Mouse (Mus musculus): ENCODE measurements at regions not wholly inside any gene's neighbourhood (a gene's known extent, or its start where the extent isn't known, plus 50 kb on each side); places are given as distances from the start of the nearest gene placed in this dataset.

DNA sequence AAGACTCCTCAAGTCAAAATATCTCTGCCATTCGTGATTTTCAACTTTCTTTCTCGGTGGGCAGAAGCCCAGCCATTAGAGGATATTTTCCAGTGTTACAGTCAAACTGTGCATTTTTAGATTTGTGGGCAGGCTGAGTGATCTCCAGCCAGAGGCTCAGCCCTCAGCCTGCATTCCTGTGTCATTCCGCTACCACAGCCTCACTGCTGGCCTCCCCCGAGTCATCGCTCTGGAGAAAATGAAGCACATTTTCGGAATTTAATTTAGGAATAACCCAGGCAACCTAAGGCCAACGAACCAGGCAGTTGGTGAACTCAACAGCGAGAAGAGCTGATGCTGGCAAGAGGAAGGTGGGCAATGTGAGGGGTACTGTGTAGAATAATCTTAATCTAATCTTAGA is 80.9 kb upstream of the Nudt7 start:
- no peak for DNase-seq (ENCODE audit: low spot score)

DNA sequence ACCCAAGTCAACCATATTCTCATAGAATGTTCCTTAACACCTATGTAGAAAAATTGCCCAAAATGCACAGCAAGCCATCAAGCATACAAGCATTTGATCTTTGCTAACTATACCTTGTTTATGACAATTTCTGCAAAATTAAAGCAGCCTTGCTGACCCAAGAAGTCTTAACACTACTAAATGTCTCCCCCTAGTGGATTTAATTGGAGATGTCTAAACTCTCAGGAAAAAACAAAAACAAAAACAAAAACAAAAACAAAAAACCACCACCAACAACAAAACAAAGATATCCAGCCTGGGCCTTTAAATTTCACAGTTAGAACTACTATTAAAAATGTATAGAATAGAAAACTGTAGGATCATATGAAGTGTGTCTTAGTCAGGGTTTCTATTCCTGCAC is 69.8 kb upstream of the Nudt7 start:
- no peak for DNase-seq (ENCODE audit: low spot score)

GRCm38 (mm10) chr8:114072330-114072729 is 61.0 kb upstream of the Nudt7 start:
- no peak for DNase-seq (ENCODE audit: low spot score)

DNA sequence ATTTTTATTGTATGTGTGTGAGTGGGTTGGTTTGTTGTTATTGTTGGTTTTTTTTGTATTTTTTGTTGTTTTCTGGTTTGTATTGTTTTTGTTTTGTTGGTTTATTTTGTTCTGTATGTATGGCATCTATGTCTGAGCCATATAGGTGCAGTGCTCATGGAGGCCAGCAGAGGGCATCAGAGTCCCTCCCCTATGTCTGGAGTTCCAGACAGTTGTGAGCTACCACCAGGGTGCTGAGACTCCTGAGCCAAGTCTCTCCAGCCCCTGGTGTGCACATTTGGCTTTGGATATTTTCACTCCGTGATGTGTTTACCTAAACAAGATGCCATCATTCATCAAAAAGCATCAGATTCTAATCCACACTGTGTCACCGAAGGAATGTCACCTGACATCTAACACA is 59.2 kb upstream of the Nudt7 start:
- DNase-seq (ENCODE audit: low spot score) = no peak

- DNase-seq (ENCODE audit: low spot score) = no peak
Observed at GRCm38 (mm10) chr8:114076701-114077100, 56.7 kb upstream of the Nudt7 start.

DNA sequence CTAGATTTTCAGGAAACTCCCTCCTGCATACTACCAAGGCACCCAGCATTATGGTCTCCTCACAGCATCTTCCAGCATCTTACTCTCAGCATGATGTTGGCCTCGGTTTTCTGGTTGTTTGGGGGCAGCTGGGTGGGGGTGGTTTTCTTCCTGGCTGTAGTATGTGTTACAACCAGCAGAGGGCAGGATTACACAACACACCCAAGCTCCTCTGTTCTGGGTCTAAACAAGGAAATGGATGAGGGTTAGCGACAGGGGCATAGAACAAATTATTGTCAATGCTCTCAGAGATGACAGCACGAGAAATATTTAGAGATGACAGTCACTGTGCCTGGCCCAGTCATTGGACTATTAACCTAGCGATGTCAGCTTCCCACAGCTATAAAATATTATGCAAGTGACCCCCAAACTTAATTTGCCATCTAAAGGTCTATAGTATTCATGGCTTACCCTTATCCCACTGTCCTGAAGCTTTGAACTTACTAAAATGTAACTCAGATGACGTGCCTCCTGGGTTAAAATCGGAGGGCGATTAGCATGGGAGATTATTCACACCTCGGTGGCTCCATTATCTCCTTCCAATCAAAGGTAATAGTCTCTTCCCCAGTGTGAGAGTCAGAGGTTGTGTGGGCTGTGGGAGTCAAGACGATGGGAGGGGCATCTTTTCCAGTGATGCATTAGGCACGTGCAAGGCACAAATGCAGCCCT is 52.2 kb upstream of the Nudt7 start:
- peak; percentile 33 for DNase-seq (ENCODE audit: low spot score)

DNA sequence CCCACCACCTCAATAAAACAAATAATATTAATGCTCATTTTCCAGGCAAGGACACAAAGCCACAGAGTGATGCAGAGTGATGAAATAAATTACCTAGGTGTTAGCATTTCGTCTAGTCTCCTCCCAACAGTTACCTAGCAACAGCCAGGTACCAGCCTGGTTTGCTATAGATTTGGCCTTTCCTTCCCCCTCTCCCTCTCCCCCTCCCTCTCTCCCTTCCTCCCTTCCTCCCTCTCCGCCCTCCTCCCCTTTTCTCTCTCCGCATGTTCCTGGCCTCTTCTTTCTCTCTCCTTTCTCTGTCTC is 51.6 kb upstream of the Nudt7 start:
- no peak for DNase-seq (ENCODE audit: low spot score)

All from yolk sac, embryonic 10.5 days (tissue).